ENCODE assay signal across 8 mouse cellular contexts in genomic region chr3:22076936-22077656, GRCm38 (mm10). TPM values are rescaled to one million over a fixed set of nuclear protein-coding genes. Genes with fewer than 3 reads are reported as not detected.
DNase-seq lines count a peak whose midpoint lies in the region; ATAC-seq and TF ChIP-seq lines count a peak whose summit lies in the region.

No protein-coding gene starts in this region.

- H3K4me1 ChIP-seq in kidney, embryonic 16.5 days (ENCODE audit: insufficient read depth, low read length) = peaks cover 29% of the 10 kb centered on the region
- peaks cover 59% of the 10 kb centered on the region for H3K4me1 ChIP-seq in G1E (ENCODE audit: insufficient read depth, low read depth, low read length)
- H3K4me1 ChIP-seq in embryonic facial prominence, embryonic 15.5 days = peaks cover 24% of the 10 kb centered on the region

- H3K9ac ChIP-seq in kidney, embryonic 16.5 days (replicated peaks; ENCODE audit: low read length) = peak overlapping the region; percentile 98
- peak overlapping the region; percentile 93 for H3K9ac ChIP-seq in embryonic facial prominence, embryonic 15.5 days

- H3K36me3 ChIP-seq in kidney, embryonic 16.5 days (ENCODE audit: insufficient read depth, low read length) = 0 out of 2 replicates have a peak, but pooled peaks cover 7% of the 10 kb centered on the region
- peaks cover 25% of the 10 kb centered on the region for H3K36me3 ChIP-seq in G1E (replicated peaks)
- H3K36me3 ChIP-seq in embryonic facial prominence, embryonic 15.5 days = no peaks in the 10 kb centered on the region

- no peak for TF ChIP-seq CTCF in G1E (IDR thresholded peaks at IDR 0.05; ENCODE audit: low read depth, low read length)

- H3K27ac ChIP-seq in kidney, embryonic 16.5 days (ENCODE audit: low read length) = peak overlapping the region; percentile 97
- H3K27ac ChIP-seq in embryonic facial prominence, embryonic 15.5 days (replicated peaks) = peak overlapping the region; percentile 99

- peak; percentile 71 for ATAC-seq in kidney, embryonic 16.5 days (ENCODE audit: low FRiP score, low TSS enrichment)
- ATAC-seq in G1E (ENCODE audit: extremely low read depth, insufficient number of reproducible peaks, low FRiP score, poor library complexity, severe bottlenecking) = peak; percentile 22
- peak; percentile 63 for ATAC-seq in embryonic facial prominence, embryonic 15.5 days (ENCODE audit: insufficient number of reproducible peaks, low FRiP score, low TSS enrichment, low read depth)
- peak; percentile 43 for ATAC-seq in megakaryocyte, adult 5-6 weeks (ENCODE audit: poor library complexity, severe bottlenecking)

- H3K9me3 ChIP-seq in kidney, embryonic 16.5 days (ENCODE audit: low read length) = no peaks in the 10 kb centered on the region
- no peaks in the 10 kb centered on the region for H3K9me3 ChIP-seq in G1E (replicated peaks)
- H3K9me3 ChIP-seq in embryonic facial prominence, embryonic 15.5 days (replicated peaks) = no peaks in the 10 kb centered on the region

- H3K4me3 ChIP-seq in kidney, embryonic 16.5 days (ENCODE audit: low read length) = peak overlapping the region; percentile 93
- peak overlapping the region; percentile 92 for H3K4me3 ChIP-seq in G1E (ENCODE audit: low read depth, low read length)
- H3K4me3 ChIP-seq in embryonic facial prominence, embryonic 15.5 days (replicated peaks) = peak overlapping the region; percentile 90

- peak overlapping the region; percentile 89 for H3K4me2 ChIP-seq in kidney, embryonic 16.5 days (replicated peaks; ENCODE audit: low read depth, low read length)
- H3K4me2 ChIP-seq in embryonic facial prominence, embryonic 15.5 days (replicated peaks) = peak overlapping the region; percentile 51

- no peaks in the 10 kb centered on the region for H3K27me3 ChIP-seq in kidney, embryonic 16.5 days (ENCODE audit: insufficient read depth, low read length)
- H3K27me3 ChIP-seq in G1E (ENCODE audit: insufficient read depth, low read length) = no peaks in the 10 kb centered on the region
- no peaks in the 10 kb centered on the region for H3K27me3 ChIP-seq in embryonic facial prominence, embryonic 15.5 days

- WGBS in kidney, embryonic 16.5 days = under 1% methylated on average over 52 of the region's 64 CpGs
- WGBS in embryonic facial prominence, embryonic 15.5 days = under 1% methylated on average over 48 of the region's 64 CpGs

- no peak for DNase-seq in kidney, adult 18-20 months
- peak; percentile 32 for DNase-seq in G1E (ENCODE audit: low spot score)
- peak; percentile 78 for DNase-seq in induced T-regulatory cell, adult 2 months (ENCODE audit: low read depth)
- DNase-seq in spleen, postnatal 10 days (ENCODE audit: low spot score in 2 of 2) = peak; percentile 55 to 78
- no peak for DNase-seq in adrenal gland, postnatal 25 days

RNA-seq across cellular contexts. Expression of gene Tbl1xr1, which starts 0.6 kb away (rescaled TPM):
- polyA plus RNA-seq in kidney, embryonic 16.5 days (2015; fragmentation: Nextera tagmentation; extraction: Ambion mirVana) = 19.2 and 23.2 TPM in 2 replicates
- total RNA-seq in G1E (2014; fragmentation: Nextera tagmentation) (77.4 and 95.8 TPM in 2 replicates), G1E (2017) (46.0 and 53.5 TPM in 2 replicates)
- 20.3 and 25.9 TPM in 2 replicates for polyA plus RNA-seq in G1E (2012)
- polyA plus RNA-seq in embryonic facial prominence, embryonic 15.5 days (2015; fragmentation: Nextera tagmentation; extraction: Ambion mirVana) = 23.5 and 28.3 TPM in 2 replicates
- total RNA-seq in megakaryocyte, adult 5-6 weeks (2015) = 111 and 139 TPM in 2 replicates
- 95.5 and 99.3 TPM in 2 replicates for total RNA-seq in megakaryocyte, adult 5-6 weeks (2017)
- total RNA-seq in adrenal gland, postnatal 25 days (2021) = 66.3 and 122 TPM in 2 replicates

Comparison
In these comparisons a context has a peak if more than half of its experiments do, and no peak if none do; other contexts are left out.
1. DNase-seq: peak in G1E (single experiment), induced T-regulatory cell, adult 2 months (single experiment) and spleen, postnatal 10 days (2 of 2); none in kidney, adult 18-20 months (single experiment) and adrenal gland, postnatal 25 days (single experiment).
2. Peak in every context shown above with its lines, with median percentiles within 50 percentile points of each other: ATAC-seq and H3K4me3 ChIP-seq.